Mouse (Mus musculus): ENCODE data around the gene Trappc1.

Gene Trappc1

GRCm38 (mm10) chr11:69369215-69369989 is 45.6 kb downstream of the Trappc1 start, which contains the start of gene Chd3:
Gene Chd3, minus strand, starts transcription at chr11:69369406.
- DNase-seq (ENCODE audit: low spot score in 2 of 2) = no peak

- DNase-seq (ENCODE audit: low spot score in 2 of 2) = no peak
Observed at GRCm38 (mm10) chr11:69369990-69370816, 46.4 kb downstream of the Trappc1 start.

- no peak for DNase-seq (ENCODE audit: low spot score in 2 of 2)
Observed at GRCm38 (mm10) chr11:69370817-69371215, 47.0 kb downstream of the Trappc1 start.

GRCm38 (mm10) chr11:69371601-69372000 is 47.8 kb downstream of the Trappc1 start:
- DNase-seq (ENCODE audit: low spot score in 2 of 2) = no peak

- no peak for DNase-seq (ENCODE audit: low spot score in 2 of 2)
Observed at GRCm38 (mm10) chr11:69372056-69372779, 48.4 kb downstream of the Trappc1 start.

GRCm38 (mm10) chr11:69372780-69373170 is 49.0 kb downstream of the Trappc1 start:
- DNase-seq (ENCODE audit: low spot score in 2 of 2) = no peak

GRCm38 (mm10) chr11:69373223-69373965 is 49.6 kb downstream of the Trappc1 start:
- no peak for DNase-seq (ENCODE audit: low spot score in 2 of 2)

Data from heart, adult 9 months (tissue).